Mouse (Mus musculus) left cerebral cortex, postnatal 10 days (tissue): ENCODE measurements around the gene Rai14. TPM values are rescaled to one million over a fixed set of nuclear protein-coding genes. Genes with fewer than 3 reads are reported as not detected.
A peak's percentile ranks its signal among the peaks of the same experiment; 100 is the strongest.

Experiments used
- DNase-seq, 2 experiments: peaks; one replicate each; pipeline ENCODE4 v3.0.0; 2021 to 2022; ENCODE audit warnings: low spot score in 2 of 2, mixed read lengths in 1 of 2; ENCODE audit errors: extremely low spot score in 1 of 2
- intact Hi-C: fragments of 180-260 bp; cut with DNase I; formaldehyde crosslinking; loops from one replicate; pipeline ENCODE4 v1.15.1; 2025
- total RNA-seq, 2 experiments: library from RNA; stranded (reverse); gene quantifications; 2 replicates each; pipeline ENCODE4 v1.2.3; 2021

Rai14 gene
- total RNA-seq, 2 experiments from 2014 or later: 10.1 to 12.4 TPM

- intact Hi-C loops: loop anchor here (10.0 kb wide), 1 partner anchor 197 kb away; no protein-coding TSS in a partner anchor
- DNase-seq: no peak
Observed at GRCm38 (mm10) chr15:10701571-10701970, 12.9 kb downstream of the Rai14 start.

GRCm38 (mm10) chr15:10700891-10701466, 13.4 kb downstream of the Rai14 start:
- intact Hi-C loops: loop anchor here (10.0 kb wide), 1 partner anchor 196 kb away; no protein-coding TSS in a partner anchor
- DNase-seq: no peak

GRCm38 (mm10) chr15:10696478-10697234, 17.8 kb downstream of the Rai14 start:
- no peak for DNase-seq
- intact Hi-C loops: no loop called here

GRCm38 (mm10) chr15:10692627-10693026, 21.8 kb downstream of the Rai14 start:
- no peak for DNase-seq
- intact Hi-C loops: no loop called here

GRCm38 (mm10) chr15:10691481-10691880, 22.9 kb downstream of the Rai14 start:
- intact Hi-C loops: no loop called here
- DNase-seq: no peak

DNA sequence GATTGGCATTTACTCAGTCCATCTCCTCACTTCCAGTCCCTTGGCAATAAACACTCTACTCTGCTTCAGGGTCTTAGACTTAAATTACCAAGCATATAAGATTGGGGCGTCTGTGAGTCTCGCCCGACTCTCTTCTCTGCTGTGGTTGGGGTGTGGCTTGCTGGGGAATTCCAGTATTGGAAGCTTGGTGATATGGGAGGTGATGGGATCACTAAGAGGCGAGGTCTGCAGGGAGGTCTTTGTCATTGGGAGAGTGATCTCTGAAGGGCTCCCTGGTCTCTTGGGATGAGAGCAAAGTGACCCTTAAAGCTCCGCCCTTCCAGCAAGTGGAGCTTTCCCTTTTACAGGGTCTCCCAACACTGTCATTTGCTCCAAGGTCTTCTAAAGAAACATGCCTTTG, 23.5 kb downstream of the Rai14 start:
- intact Hi-C loops: no loop called here
- DNase-seq: no peak

DNA sequence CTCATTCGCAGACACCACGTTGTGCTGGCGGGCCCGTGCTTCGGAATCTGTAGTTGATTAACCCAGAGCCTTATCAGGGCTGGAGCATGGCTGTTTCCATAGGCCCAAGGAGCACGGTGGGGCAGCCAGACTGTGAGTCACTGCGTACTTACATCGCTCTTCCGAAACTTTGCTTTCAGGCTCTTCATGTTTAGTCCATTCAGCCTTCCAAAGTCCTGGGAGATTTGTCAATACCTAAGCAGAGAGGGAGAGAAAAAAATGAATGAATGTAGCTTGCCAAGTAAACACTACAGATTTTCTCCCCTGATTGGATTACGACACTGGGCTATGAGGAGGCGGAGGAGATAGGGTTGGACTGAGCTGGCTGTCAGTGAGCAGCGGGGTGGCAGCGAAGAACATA, 24.2 kb downstream of the Rai14 start:
- intact Hi-C loops: no loop called here
- DNase-seq: no peak

- intact Hi-C loops: no loop called here
- no peak for DNase-seq
Observed at GRCm38 (mm10) chr15:10689304-10689703, 25.1 kb downstream of the Rai14 start.

- intact Hi-C loops: no loop called here
- no peak for DNase-seq
Observed at GRCm38 (mm10) chr15:10688686-10689085, 25.7 kb downstream of the Rai14 start.

DNA sequence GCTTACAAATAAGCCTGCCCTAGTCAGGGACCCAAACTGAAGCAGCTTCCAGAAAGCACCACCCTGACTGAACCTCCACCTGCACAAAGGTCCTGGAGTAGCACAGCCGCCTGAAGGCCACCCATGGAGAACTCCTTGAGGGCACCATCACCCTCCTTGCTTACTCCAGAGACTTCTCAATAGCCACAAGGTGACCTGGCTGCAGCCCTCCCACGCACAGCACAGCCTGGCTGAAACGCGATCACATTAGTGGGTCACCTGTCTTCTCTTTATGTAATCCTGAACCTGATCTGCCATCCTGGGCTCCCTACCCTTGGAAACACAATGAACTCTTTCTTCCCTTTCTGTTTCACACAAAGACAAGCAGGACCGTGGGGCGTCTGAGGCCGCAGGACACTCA, 27.1 kb downstream of the Rai14 start:
- no peak for DNase-seq
- intact Hi-C loops: no loop called here

GRCm38 (mm10) chr15:10685692-10686430, 28.6 kb downstream of the Rai14 start:
- intact Hi-C loops: no loop called here
- no peak for DNase-seq

DNA sequence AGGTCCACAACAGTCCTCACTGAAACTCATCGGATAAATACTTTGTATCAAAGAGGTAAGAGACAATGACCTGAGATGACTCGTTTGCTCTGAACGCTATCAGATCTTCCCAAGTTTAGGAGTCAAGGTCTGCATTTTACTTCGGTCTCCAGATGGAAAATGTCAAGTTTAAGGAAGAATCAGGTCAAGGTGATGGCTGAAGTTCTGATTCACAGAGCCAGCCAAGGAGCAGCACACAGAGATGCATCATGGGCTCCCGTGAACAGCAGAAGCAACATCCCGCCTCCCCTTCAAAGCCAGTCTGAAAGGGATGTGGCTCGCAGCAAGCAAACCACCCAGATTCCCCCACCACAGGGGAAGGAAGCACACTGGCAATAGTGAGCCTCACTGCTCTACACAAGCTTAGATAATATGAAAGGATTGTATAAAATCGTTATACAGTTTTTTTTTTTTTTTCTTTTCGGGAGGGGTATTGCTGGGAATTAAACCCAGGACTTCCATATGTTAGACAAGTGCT, 30.7 kb downstream of the Rai14 start:
- no peak for DNase-seq
- intact Hi-C loops: no loop called here

DNA sequence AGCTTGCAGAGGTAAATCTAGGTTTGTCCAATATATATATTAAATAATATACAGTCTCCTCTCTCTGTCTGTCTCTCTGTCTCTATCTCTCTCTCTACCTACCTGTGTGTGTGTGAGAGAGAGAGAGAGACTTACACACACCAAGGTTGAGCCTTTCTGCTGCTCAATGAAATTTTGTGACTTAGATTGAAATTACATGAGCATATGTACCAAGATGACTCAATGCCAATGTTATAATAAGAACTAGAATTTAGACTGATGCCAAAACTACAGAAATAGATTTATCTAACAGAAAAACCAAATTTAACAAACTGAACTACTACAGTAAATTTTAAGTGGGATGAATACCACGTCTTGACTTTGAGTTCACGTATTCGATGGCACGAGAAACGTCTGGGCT, 33.9 kb downstream of the Rai14 start:
- intact Hi-C loops: no loop called here
- no peak for DNase-seq

DNA sequence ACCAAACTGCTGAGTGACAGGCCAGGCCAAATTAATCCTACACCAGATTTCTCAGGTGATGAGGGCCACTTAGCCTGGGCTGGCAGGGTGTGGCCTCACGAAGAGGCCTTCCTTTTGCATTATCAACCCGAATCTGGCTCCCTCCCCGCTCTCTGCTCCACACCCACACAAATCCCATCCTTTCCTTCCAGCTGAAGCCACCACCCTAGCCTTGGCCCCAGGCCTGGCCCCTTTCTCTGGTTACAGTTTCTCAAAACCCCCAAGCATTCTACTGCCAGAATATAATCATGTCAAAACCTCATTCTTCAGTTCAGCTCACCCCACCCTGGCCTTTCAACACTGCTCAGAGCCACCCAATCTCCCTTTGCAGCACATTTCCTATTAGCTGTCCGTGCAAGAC, 34.9 kb downstream of the Rai14 start:
- intact Hi-C loops: no loop called here
- peak in 1 of 2 experiments; percentile 38 for DNase-seq

DNA sequence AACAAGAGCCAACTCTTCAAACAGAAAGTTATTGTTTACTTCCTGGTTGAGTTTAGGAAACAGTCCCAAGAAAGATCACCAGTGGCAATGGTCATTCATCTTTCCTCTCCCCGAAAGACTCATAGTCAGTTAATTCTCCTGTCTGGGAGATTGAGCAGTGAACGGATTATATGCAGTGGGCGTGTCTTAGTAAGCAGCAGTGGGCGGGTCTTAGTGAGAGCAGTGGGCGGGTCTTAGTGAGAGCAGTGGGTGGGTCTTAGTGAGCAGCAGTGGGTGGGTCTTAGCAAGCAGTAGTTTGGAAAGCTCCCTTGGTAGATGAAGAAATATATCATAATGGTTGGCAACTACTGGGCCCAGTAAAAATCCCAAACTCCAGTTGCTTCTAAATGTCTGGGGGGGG, 38.6 kb downstream of the Rai14 start:
- intact Hi-C loops: no loop called here
- DNase-seq: peak in 1 of 2 experiments; percentile 30

GRCm38 (mm10) chr15:10672880-10673279, 41.5 kb downstream of the Rai14 start:
- intact Hi-C loops: no loop called here
- DNase-seq: no peak

DNA sequence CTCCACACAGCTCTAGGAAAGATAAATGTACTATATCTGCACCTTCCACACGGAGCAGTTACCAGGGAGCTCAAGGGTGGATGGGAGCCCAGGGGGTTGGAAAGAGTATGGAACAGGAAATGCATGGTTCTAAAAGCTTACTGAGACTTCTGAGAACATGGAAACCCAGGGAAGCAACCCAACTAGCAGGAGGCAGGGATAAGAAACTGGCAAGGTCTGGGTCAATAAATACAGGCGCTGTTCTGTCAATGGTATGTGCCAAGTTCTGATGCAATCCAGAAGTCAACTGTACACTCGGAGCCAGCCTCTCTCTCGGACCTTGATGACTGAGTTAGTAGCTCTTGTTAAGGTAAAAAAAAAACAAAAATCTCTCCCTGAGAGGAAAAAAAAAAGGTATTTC, 42.6 kb downstream of the Rai14 start:
- DNase-seq: no peak
- intact Hi-C loops: no loop called here

DNA sequence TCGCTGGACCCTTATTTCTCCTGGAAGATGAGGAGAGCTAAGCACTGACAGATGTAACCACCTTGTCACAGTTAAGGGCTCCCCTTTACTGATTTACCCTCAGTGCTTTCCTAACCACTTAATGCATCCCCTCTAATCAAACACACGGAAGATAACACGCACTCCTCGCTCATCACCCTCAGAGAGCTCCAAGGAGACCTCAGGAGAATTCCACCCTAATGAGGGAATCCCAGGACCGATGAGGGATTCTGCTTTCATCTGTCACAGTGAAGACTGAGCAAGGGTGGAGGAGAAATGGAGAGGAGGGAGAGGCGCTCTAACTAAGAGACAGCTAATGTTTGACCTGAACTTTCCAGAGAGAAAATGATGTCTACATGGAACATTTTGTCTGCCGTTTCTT, 44.3 kb downstream of the Rai14 start:
- intact Hi-C loops: no loop called here

DNA sequence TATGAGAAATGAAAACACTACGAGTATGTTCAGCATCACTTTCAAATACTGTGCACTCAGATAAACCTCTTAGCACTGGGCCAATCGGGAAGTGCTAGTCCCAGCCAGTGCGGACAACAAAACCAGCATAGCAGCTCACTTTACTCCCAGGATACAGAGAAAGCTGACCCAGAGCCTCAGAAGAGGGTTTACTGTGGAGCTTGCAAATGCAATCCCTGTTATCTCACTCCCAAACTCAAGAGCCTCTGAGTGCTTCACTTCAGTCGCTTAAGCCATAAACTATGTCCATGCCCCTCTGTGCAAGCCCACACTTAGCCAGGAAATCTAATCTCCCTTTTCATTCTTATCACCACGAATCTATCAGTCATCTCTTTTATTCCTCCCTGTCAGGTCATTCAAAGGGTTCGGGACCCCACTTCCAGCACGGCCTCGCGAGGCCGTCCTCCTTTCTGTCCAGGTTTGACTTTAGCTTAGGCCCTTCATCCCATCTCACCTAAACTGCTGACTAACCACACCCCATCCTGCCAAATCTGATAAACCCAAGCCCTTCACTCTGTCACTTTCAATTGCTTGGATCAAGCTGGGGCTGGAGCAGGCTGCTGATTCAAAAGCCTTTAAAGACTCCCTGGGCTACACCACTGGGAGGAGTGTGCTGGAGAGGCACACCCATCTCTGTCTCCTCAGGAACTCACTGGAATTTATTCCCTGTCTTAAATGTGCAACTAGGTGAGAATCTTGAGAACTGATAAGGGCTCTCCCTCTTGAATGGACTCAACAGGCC, 46.1 kb downstream of the Rai14 start:
- no peak for DNase-seq
- intact Hi-C loops: no loop called here

More for the DNA sequence above, 44.3 kb downstream of the Rai14 start:
- DNase-seq: no peak
